Mouse (Mus musculus): Measurements from ENCODE around the gene Gm28042.

Gene Gm28042

DNA sequence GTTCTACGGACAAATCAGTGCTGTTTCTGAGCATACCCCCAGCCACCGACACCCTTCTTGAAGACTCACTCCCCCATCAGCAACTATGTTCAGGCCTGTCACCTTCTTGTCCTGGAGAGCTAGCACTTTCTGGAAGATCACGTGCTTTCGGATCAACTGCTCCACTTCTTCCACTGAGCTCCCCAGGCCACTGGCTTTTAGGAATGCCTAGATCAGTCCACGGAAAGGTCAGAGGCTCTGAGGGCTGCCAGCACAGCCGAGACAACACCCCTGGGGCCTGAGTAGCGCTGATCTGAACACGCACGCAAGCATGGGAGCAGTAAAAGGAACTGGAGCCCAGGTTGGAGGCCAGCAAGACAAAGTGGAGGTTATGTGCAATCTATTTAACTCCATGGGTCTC is 33.4 kb downstream of the Gm28042 start:
- no peak for DNase-seq (ENCODE audit: low read depth)

DNA sequence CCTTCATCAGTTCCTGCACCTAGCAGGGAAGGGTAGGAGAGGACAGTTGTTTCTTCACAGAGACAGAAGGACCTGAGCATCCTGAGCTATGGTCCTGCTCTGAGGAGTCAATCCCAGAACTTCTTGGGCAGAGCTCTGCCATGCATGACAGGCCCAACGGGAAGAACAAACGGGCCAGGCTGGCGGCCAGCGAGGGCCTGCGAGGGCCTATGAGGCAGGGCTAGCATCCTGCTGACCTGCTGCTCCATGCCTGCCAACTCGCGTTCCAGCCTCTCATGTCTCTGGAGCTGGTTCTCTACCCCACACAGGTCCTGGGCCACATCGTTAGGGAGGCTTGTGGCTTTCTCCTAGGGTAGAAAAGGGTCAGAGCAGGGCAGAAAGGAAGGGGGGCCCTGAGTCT is 35.0 kb downstream of the Gm28042 start:
- DNase-seq (ENCODE audit: low read depth) = no peak

DNA sequence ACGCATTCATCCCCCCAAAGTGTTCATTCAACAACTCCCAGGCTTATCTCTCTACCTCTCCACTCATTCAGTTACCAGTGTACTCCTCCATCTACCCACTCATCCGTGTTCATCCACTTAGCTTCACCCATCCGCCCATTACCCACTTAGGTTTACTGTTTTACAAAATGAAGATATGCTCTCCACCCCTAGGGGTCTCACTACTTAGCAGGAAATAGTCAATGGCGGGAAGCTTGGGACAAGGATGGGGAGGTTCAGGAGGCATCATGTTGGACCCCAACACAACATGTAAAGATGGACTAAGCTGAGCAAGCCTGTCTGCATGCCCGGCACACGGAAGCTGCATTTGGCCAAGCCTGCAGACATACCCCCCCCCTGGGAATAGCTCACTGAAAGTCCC is 37.3 kb downstream of the Gm28042 start:
- no peak for DNase-seq (ENCODE audit: low read depth)

DNA sequence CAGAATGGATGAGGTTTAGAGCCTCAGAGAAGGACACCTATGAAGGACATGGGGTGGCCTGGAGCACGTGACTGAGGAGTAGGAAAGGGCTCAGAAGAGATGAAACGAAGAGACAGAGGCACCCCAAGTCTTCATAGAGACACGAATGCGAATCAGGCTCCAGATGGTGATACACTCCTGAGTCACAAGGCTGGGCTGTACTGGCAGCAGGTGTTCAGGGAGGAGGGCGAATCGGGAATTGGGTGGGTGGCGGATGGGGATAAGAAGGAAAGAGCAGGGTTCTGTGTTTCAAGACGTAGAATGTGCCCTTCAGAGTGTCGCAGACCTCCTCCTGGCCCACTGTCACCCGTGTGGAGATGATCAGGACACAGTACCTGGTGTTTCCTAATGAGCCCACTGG is 38.0 kb downstream of the Gm28042 start:
- DNase-seq (ENCODE audit: low read depth) = no peak

DNA sequence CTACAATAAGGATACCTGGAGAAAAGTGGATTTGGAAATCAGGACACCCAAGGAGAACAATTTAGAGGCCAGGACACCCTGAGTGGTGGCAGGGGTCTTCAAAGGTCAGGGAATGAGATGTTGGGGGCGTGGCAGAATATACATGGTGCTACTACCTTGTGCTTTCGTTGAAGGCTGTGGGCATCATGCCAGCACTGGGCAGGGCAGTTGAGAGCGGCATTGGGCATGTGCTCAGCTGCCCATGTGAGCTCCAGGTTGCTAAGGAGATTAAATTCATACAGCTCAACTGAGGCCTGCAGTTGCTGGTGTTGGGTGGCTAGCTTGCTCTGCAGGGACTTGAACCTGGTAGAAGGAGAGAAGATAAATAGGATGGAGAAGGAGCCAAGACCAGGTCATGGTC is 38.9 kb downstream of the Gm28042 start:
- DNase-seq (ENCODE audit: low read depth) = no peak

DNA sequence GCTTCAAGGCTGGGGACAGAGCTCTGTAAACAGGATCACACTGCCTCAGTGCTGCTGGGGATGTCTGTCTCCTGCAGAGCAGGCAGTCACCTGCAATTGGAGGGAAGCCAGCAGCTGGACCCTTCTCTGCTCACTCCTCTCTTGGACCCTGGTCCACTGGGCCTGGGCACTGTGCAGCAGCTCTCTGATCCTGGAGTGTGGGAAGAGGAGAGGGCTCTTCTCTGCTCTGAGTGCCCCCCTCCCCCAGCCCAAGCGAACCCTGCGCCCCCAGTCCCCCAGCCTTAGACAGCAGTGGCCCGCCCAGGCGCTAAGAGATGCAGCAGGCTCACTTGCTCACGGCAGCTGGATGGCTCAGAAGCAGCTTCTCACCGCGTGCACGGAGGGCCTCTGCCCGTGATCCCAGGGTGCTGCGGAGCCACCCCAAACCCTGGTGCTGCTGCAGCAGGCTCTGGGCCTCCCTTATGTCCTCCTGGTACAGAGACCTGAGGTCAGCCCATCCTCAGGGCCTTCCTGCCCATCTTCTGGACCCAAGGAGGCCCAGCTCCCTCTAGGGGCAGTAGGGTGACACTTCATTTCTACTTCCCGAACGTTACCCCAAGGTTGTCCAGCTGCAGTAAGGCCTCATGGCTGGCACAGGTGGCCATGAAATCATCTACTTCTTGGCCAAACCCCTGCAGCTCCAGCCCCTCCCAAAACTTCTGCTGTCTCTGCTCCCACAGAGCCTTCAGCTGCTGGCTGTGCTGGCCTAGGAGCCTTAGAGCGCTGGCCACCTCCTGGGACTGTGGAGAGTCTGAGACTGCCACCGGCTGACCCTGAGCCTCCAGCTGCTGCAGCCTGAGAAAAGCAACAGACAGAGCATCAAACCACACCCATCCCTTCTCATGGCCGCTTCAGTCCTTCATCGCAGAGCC is 41.5 kb downstream of the Gm28042 start:
- DNase-seq (ENCODE audit: low read depth) = peak; percentile 22

DNA sequence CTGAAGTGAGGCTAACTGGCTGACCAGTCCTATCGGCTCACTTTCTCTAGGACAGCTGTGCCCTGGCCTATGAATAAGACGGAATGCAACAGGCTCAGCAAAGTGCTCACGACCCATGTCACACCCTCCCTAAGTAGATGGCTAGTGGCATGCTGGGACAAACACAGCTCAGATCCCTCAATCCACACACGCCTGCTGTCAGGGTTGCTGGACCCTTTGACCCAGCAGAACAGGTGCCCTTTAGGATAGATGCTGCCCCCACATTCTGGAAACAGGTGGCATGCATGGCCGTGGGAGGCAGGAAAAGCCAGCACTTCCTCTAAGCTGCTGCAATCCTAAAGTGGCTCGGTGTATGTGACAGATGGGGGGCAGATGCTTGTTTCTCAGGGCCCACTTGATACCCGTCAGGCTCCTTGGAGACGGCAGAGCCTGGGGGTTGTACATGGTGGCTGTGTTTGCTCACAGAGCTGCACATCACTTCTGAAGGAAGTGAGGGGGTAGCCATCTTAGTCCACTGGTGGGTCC is 42.2 kb downstream of the Gm28042 start:
- DNase-seq (ENCODE audit: low read depth) = no peak

DNA sequence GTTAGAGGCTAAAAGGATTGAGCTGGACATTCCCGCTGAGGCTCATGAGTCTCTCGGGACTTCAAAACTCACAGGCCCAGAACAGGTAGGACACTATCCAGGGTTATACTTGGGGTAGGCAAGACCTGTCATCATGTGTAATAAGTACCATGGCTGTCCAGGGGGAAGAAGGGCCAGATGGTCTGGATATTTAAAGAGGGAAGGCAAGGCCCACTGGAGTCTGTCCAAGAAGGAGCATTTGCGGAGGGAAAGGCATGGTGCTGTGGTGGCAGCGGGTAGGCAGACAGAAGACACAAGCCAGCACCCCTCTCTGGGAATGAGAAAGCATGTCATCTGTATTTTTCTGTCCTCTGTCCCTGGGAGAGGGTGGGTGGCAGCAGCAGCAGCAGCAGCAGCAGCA is 46.8 kb downstream of the Gm28042 start:
- DNase-seq (ENCODE audit: low read depth) = no peak

DNA sequence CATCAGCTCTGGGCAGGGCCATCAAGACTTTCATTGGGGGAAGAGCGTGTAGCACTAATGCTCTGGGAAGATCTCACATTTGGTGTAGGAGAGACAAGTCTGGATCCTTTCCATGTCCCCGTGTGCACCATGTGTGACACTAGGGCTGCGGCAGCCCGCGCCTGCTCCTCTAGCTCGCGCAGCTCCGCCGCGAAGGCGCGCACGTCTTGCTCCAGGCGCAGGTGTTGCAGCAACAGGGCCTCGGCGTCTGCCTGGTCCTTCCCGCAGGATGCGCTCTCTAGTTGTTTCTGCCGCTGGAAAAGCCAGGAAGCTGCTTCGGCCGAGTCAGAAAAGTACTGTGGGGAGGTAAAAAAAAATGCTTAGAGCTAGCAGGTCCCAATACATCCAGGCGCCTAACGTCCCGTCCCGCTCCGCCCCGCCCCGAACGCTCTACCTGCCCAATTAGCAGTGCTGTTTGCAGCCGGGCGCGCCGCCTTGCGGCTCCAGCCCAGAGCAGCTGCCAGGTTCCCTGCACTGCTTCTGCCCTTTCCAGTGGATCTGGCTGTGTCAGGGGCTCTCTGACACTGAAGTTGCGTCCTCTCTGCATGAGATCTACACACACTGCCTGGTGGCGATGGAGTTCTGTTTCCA is 48.9 kb downstream of the Gm28042 start:
- DNase-seq (ENCODE audit: low read depth) = peak; percentile 35

DNA sequence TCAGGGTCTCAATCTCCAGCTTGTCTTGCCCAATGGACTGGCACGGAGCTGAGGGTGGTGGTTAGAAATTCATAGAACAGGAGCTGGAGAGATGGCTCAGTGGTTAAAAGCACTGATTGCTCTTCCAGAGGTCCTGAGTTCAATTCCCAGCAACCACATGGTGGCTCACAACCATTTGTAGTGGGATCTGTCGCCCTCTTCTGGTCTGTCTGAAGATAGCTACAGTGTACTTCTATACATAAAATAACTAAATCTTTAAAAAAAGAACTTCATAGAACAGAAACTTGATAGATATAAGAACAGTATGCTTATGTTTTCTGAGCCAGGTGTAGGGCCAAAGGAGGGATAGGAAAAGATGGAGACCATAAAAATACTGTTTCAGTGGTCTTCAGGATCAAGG is 55.1 kb downstream of the Gm28042 start:
- DNase-seq (ENCODE audit: low read depth) = no peak

DNA sequence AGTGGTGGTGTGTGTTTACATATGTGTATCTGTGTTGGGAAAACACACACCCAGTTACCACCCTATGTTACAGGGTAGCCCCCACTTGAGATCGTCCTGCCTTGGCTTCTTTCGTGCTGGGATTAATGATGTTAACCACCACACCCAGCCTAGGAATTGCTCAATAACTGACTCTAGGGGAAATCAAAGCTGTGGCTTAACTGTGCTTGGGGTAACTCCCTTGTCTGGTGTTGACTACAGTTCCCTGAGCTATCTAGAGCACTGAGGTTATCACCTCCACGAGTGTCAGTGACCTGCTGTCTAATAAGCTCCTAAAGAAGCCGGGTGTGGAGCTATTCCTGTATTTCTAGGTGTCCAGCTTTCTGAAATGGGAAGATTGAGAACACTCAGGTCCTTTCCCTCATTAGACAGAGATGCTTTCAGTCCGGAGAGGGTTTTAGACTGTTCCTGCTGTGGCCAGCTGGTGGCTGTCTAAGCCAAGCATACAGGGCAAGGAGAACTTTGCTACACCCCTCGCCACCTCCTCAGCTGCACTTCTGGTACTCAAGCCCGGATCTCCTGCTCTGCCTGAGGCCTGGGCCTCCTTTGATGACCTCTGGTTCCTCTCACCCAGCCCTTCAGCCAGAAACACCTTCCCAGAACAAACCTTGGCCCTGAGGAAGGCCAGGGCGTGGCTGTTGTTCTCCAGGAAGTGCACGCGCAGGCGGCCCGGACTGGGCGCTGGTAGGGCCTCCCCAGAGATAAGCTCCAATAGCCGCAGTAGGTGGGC is 57.5 kb downstream of the Gm28042 start:
- no peak for DNase-seq (ENCODE audit: low read depth)

DNA sequence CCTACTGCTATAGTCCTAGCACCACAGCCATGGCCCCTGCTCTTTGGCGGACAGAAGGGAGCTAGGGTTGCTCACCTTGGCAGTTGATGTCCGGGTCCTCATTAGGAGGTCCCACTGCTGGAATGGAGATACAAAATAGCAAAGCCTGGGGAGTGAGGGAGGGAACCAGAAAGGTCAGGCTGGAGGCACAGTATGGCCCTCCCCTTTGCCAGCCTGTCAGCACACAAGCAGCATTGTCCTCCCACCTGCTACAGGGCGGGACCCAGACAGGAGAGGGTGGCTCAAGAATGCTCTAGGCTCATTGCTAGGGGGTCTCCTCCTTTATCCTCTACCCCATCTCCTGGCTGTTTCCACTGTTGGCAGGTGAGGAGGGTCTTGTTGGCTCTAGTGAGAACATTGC is 58.7 kb downstream of the Gm28042 start:
- no peak for DNase-seq (ENCODE audit: low read depth)

DNA sequence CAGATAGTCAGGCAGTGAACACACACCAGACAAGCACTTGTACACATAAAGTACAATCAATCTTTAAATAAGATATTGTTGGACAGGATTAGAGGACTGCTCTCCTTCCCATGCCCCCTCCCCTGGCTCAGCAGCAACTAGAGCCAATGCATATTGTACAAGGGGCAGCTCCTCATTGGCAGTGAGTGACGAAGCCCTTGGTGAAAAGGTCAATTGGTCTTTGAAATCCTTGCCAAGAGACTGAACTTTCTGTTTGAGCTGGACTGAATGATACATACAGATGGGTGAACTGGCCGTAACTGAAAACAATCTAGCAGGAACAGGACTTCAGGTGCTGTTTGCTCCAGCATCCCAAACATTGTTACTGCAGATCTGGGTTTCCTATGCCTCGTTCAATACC is 60.1 kb downstream of the Gm28042 start:
- no peak for DNase-seq (ENCODE audit: low read depth)

DNA sequence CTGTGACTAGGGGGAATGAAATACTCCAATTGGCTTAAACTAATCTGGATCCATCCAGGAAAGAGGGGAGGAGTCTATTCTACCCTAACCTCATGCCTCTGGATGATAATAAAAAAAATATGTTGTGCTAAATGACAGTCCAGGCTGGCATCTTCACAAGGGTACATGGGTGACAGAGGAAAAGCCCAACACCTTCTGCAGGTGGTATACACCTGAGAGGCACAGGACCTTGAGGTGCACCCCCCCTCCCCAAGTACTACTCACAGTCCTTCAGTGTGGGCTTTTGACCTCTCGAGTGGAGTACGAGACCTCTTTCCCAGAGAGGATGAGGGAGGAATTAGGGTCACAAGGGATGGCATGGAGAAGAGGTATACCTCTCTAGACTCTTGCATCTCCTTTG is 60.6 kb downstream of the Gm28042 start:
- no peak for DNase-seq (ENCODE audit: low read depth)

DNA sequence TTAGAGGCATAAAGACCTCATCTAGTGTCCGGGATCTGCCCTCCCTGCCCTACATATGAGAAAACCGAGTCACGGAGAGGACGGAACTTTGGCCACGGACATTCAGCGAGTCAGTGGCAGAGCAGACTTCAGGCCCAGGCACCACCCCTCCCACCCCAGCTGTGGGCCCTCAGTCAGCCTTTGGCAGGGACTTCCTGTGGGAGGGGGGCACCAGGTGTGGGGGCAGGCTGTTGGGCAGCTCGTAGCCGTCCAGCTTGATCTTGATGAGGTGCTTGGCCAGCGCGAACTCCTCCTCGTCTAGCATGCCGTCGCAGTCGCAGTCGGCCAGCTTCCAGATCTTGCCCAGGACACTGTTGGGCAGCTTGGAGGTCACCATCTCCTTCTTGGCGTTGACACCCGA is 63.7 kb downstream of the Gm28042 start:
- DNase-seq (ENCODE audit: low read depth) = no peak

All from naive thymus-derived CD4-positive, alpha-beta T cell, adult 2 months (primary cell).